Mouse (Mus musculus): ENCODE data around the gene Gm13288. TPM values are rescaled to one million over a fixed set of nuclear protein-coding genes. Genes with fewer than 3 reads are reported as not detected.
"Not testable (repeated sequence)": the region's sequence is repeated elsewhere in the genome, so short reads cannot be mapped to it uniquely, and the experiment has no call there.

Gene Gm13288
- polyA plus RNA-seq, 1 experiment = 0.18 TPM

- not testable (repeated sequence) for H3K4me3 ChIP-seq (ENCODE audit: insufficient read depth, poor library complexity, severe bottlenecking); H3ac ChIP-seq (ENCODE audit: control insufficient read depth, insufficient read length, low read depth); H3K36me3 ChIP-seq (ENCODE audit: control insufficient read depth, insufficient read depth); H3K27me3 ChIP-seq (ENCODE audit: control insufficient read depth, insufficient read depth, insufficient read length); H3K79me2 ChIP-seq (ENCODE audit: control insufficient read depth, insufficient read depth); H3K79me3 ChIP-seq (ENCODE audit: low read depth)
Observed at GRCm38 (mm10) chr4:88805761-88806160, 430 bp downstream of the Gm13288 start.

GRCm38 (mm10) chr4:88815928-88816327 is 10.6 kb downstream of the Gm13288 start, which contains the start of gene Ifna7:
TSS of gene Ifna7 (plus strand) at chr4:88816228.
- H3K4me3 ChIP-seq (ENCODE audit: insufficient read depth, poor library complexity, severe bottlenecking) = no peak within 1 kb of the TSS
- TF ChIP-seq MYOD1 (IDR thresholded peaks at IDR 0.05; ENCODE audit: control insufficient read depth, insufficient read length, low read depth) = no peak
- no peak for TF ChIP-seq MAX (IDR thresholded peaks at IDR 0.05)
- TF ChIP-seq CEBPB (IDR thresholded peaks at IDR 0.05; ENCODE audit: low read depth) = no peak
- no peak for TF ChIP-seq FOSL1 (IDR thresholded peaks at IDR 0.05; ENCODE audit: insufficient read depth, low read length, poor library complexity, severe bottlenecking)
- no peak for TF ChIP-seq MYOG (IDR thresholded peaks at IDR 0.05; ENCODE audit: control insufficient read depth, extremely low read depth, insufficient read length)
- no peak for TF ChIP-seq CTCF (IDR thresholded peaks at IDR 0.05; ENCODE audit: control insufficient read depth, insufficient read depth, insufficient read length)
- no peak for TF ChIP-seq USF1 (IDR thresholded peaks at IDR 0.05; ENCODE audit: low read depth)
- H3K79me2 ChIP-seq (ENCODE audit: control insufficient read depth, insufficient read depth) = no peaks in the 10 kb centered on the region
- no peak within 1 kb of the TSS for H3ac ChIP-seq (ENCODE audit: control insufficient read depth, insufficient read length, low read depth)
- peaks cover 14% of the 10 kb centered on the region for H3K27me3 ChIP-seq (ENCODE audit: control insufficient read depth, insufficient read depth, insufficient read length)
- H3K79me3 ChIP-seq (ENCODE audit: low read depth) = no peaks in the 10 kb centered on the region
- H3K36me3 ChIP-seq (ENCODE audit: control insufficient read depth, insufficient read depth) = no peaks in the 10 kb centered on the region

- TF ChIP-seq USF1 (IDR thresholded peaks at IDR 0.05; ENCODE audit: low read depth) = no peak
- no peak for TF ChIP-seq MYOD1 (IDR thresholded peaks at IDR 0.05; ENCODE audit: control insufficient read depth, insufficient read length, low read depth)
- TF ChIP-seq MAX (IDR thresholded peaks at IDR 0.05) = no peak
- TF ChIP-seq FOSL1 (IDR thresholded peaks at IDR 0.05; ENCODE audit: insufficient read depth, low read length, poor library complexity, severe bottlenecking) = no peak
- TF ChIP-seq MYOG (IDR thresholded peaks at IDR 0.05; ENCODE audit: control insufficient read depth, extremely low read depth, insufficient read length) = no peak
- no peak for TF ChIP-seq CTCF (IDR thresholded peaks at IDR 0.05; ENCODE audit: control insufficient read depth, insufficient read depth, insufficient read length)
- TF ChIP-seq CEBPB (IDR thresholded peaks at IDR 0.05; ENCODE audit: low read depth) = no peak
- Histone ChIP-seq H3ac (ENCODE audit: control insufficient read depth, insufficient read length, low read depth) (no peak within 1 kb of the TSS), H3K79me2 (ENCODE audit: control insufficient read depth, insufficient read depth) (no peaks in the 10 kb centered on the region), H3K36me3 (ENCODE audit: control insufficient read depth, insufficient read depth) (no peaks in the 10 kb centered on the region), H3K27me3 (ENCODE audit: control insufficient read depth, insufficient read depth, insufficient read length) (peaks cover 13% of the 10 kb centered on the region), H3K79me3 (ENCODE audit: low read depth) (no peaks in the 10 kb centered on the region), H3K4me3 (ENCODE audit: insufficient read depth, poor library complexity, severe bottlenecking) (no peak within 1 kb of the TSS)
Observed at GRCm38 (mm10) chr4:88819659-88820058, 14.3 kb downstream of the Gm13288 start, which contains the start of gene Ifna11. TSS of gene Ifna11 (plus strand) at chr4:88819959.

- no peak overlapping the region for H3ac ChIP-seq (ENCODE audit: control insufficient read depth, insufficient read length, low read depth)
- no peaks in the 10 kb centered on the region for H3K36me3 ChIP-seq (ENCODE audit: control insufficient read depth, insufficient read depth)
- no peak overlapping the region for H3K4me3 ChIP-seq (ENCODE audit: insufficient read depth, poor library complexity, severe bottlenecking)
- no peaks in the 10 kb centered on the region for H3K79me2 ChIP-seq (ENCODE audit: control insufficient read depth, insufficient read depth)
- H3K27me3 ChIP-seq (ENCODE audit: control insufficient read depth, insufficient read depth, insufficient read length) = peaks cover 7% of the 10 kb centered on the region
- TF ChIP-seq MYOG (IDR thresholded peaks at IDR 0.05; ENCODE audit: control insufficient read depth, extremely low read depth, insufficient read length) (no peak), CTCF (IDR thresholded peaks at IDR 0.05; ENCODE audit: control insufficient read depth, insufficient read depth, insufficient read length) (no peak), MAX (IDR thresholded peaks at IDR 0.05) (no peak), CEBPB (IDR thresholded peaks at IDR 0.05; ENCODE audit: low read depth) (no peak), MYOD1 (IDR thresholded peaks at IDR 0.05; ENCODE audit: control insufficient read depth, insufficient read length, low read depth) (no peak), FOSL1 (IDR thresholded peaks at IDR 0.05; ENCODE audit: insufficient read depth, low read length, poor library complexity, severe bottlenecking) (no peak), USF1 (IDR thresholded peaks at IDR 0.05; ENCODE audit: low read depth) (no peak)
- no peaks in the 10 kb centered on the region for H3K79me3 ChIP-seq (ENCODE audit: low read depth)
Observed at GRCm38 (mm10) chr4:88822995-88823394, 17.7 kb downstream of the Gm13288 start.

GRCm38 (mm10) chr4:88827116-88827515 is 21.8 kb downstream of the Gm13288 start, which contains the start of gene Ifna6:
TSS of gene Ifna6 (plus strand) at chr4:88827416.
- not testable (repeated sequence) for H3ac ChIP-seq (ENCODE audit: control insufficient read depth, insufficient read length, low read depth); H3K79me3 ChIP-seq (ENCODE audit: low read depth); H3K27me3 ChIP-seq (ENCODE audit: control insufficient read depth, insufficient read depth, insufficient read length); H3K4me3 ChIP-seq (ENCODE audit: insufficient read depth, poor library complexity, severe bottlenecking); H3K79me2 ChIP-seq (ENCODE audit: control insufficient read depth, insufficient read depth); H3K36me3 ChIP-seq (ENCODE audit: control insufficient read depth, insufficient read depth)

GRCm38 (mm10) chr4:88830523-88830922 is 25.2 kb downstream of the Gm13288 start:
- H3K4me3 ChIP-seq (ENCODE audit: insufficient read depth, poor library complexity, severe bottlenecking) = no peak overlapping the region
- no peaks in the 10 kb centered on the region for H3K79me3 ChIP-seq (ENCODE audit: low read depth)
- TF ChIP-seq MYOG (IDR thresholded peaks at IDR 0.05; ENCODE audit: control insufficient read depth, extremely low read depth, insufficient read length) (no peak), CTCF (IDR thresholded peaks at IDR 0.05; ENCODE audit: control insufficient read depth, insufficient read depth, insufficient read length) (no peak), MAX (IDR thresholded peaks at IDR 0.05) (no peak), USF1 (IDR thresholded peaks at IDR 0.05; ENCODE audit: low read depth) (no peak), FOSL1 (IDR thresholded peaks at IDR 0.05; ENCODE audit: insufficient read depth, low read length, poor library complexity, severe bottlenecking) (no peak), CEBPB (IDR thresholded peaks at IDR 0.05; ENCODE audit: low read depth) (no peak), MYOD1 (IDR thresholded peaks at IDR 0.05; ENCODE audit: control insufficient read depth, insufficient read length, low read depth) (no peak)
- H3K79me2 ChIP-seq (ENCODE audit: control insufficient read depth, insufficient read depth) = no peaks in the 10 kb centered on the region
- no peak overlapping the region for H3ac ChIP-seq (ENCODE audit: control insufficient read depth, insufficient read length, low read depth)
- H3K27me3 ChIP-seq (ENCODE audit: control insufficient read depth, insufficient read depth, insufficient read length) = peaks cover 3% of the 10 kb centered on the region
- no peaks in the 10 kb centered on the region for H3K36me3 ChIP-seq (ENCODE audit: control insufficient read depth, insufficient read depth)

- H3K4me3 ChIP-seq (ENCODE audit: insufficient read depth, poor library complexity, severe bottlenecking); H3K36me3 ChIP-seq (ENCODE audit: control insufficient read depth, insufficient read depth); H3K79me2 ChIP-seq (ENCODE audit: control insufficient read depth, insufficient read depth); H3K27me3 ChIP-seq (ENCODE audit: control insufficient read depth, insufficient read depth, insufficient read length); H3K79me3 ChIP-seq (ENCODE audit: low read depth); H3ac ChIP-seq (ENCODE audit: control insufficient read depth, insufficient read length, low read depth): not testable (repeated sequence)
Observed at GRCm38 (mm10) chr4:88835225-88835624, 29.9 kb downstream of the Gm13288 start, which contains the start of gene Ifna5. TSS of gene Ifna5 (plus strand) at chr4:88835525.
